Mouse (Mus musculus): ENCODE measurements around the gene Ttc13.

- TF ChIP-seq CTCF (IDR thresholded peaks at IDR 0.05; ENCODE audit: borderline replicate concordance, insufficient read depth, low read depth, low read length) (no peak), POLR2A (IDR thresholded peaks at IDR 0.05; ENCODE audit: borderline replicate concordance, insufficient read depth, low read length) (no peak)
Measured at GRCm38 (mm10) chr8:124633001-124633703, 88.6 kb downstream of the Ttc13 start.
